Mouse (Mus musculus) layer of hippocampus, postnatal 36 days (tissue): ENCODE measurements around the gene Ccdc92. TPM values are rescaled to one million over a fixed set of nuclear protein-coding genes. Genes with fewer than 3 reads are reported as not detected.

ENCODE experiments used
- total RNA-seq, 2 experiments: library from RNA; stranded (reverse); gene quantifications; 2 replicates each; pipeline ENCODE4 v1.2.3; 2021

Ccdc92 gene
- total RNA-seq, 2 experiments from 2014 or later = 79.0 to 79.2 TPM

Other genes starting within 250 kb of the Ccdc92 start
- 10 to 100 TPM; 58.7 to 60.5 TPM for gene Atp6v0a2, start 233.8 kb downstream of the Ccdc92 start, total RNA-seq
- under 1 TPM; 0.40 to 0.52 TPM for gene Dnah10, start 137.3 kb downstream of the Ccdc92 start, total RNA-seq
- gene Zfp664, start 267 bp upstream of the Ccdc92 start, total RNA-seq = 10 to 100 TPM; 70.6 to 79.1 TPM
- under 1 TPM; 0.27 to 0.38 TPM for gene Rflna, start 140.8 kb upstream of the Ccdc92 start, total RNA-seq